Mouse (Mus musculus) erythroblast, embryonic 14.5 days (primary cell): ENCODE data around the gene Pgap2.

Experiments
- GATA1 ChIP-seq: IDR thresholded peaks from 2 replicates; pipeline ENCODE4 v1.6.1; 2012; ENCODE audit warnings: low read length, inconsistent platforms, mixed read lengths
- TAL1 ChIP-seq: IDR thresholded peaks from 3 replicates; pipeline ENCODE4 v1.6.1; 2012; ENCODE audit warnings: low read length, inconsistent platforms, mixed read lengths

DNA sequence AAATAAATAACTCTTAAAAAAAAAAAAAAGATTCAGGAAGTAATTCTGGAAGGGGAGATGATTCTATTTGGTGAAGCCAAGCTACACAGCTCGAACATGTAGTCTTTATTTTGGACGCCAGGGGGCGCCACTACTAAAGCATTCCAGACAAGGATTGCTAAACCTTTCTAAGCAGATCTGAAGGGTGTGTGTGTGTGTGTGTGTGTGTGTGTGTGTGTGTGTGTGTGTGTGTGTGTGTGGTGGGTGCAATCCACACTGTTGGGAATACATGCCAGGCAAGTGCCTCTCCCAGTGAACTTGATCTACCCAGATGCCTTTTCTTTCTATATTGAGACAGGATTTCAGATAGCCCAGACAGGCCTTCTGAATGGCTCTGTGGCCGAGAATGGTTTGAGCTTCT, 48.2 kb downstream of the Pgap2 start:
- no peak for TF ChIP-seq GATA1
- no peak for TF ChIP-seq TAL1
